Mouse (Mus musculus): ENCODE data around the gene Tbc1d23. TPM values are rescaled to one million over a fixed set of nuclear protein-coding genes. Genes with fewer than 3 reads are reported as not detected.

Tbc1d23 gene
- polyA plus RNA-seq, 1 experiment from 2014 or later, result 22.3 TPM

DNA sequence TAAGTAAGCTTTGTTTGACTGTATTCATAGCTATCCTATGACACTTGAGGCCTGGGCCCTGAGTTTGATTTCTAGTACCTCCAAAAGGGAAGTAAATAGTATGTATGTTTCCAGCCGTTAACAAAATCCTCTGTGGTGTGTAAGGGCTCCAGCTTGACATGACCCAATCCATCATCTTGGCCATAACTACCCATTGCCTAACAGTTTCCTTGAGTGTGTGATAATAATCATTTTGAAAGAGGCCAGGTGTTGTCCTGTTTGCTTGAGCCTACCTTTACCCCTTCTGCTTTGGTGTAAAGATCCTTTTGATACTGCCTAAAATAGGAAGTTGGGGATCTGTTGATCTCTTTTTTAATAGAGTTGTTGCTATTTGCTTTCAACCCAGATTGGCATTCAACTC, 99.0 kb downstream of the Tbc1d23 start:
- Histone ChIP-seq H3K9me3 (ENCODE audit: control insufficient read depth) (no peaks in the 10 kb centered on the region), H3K4me1 (replicated peaks; ENCODE audit: control insufficient read depth, insufficient read depth, low read length) (peaks cover 11% of the 10 kb centered on the region), H3K4me2 (replicated peaks; ENCODE audit: low read depth) (no peak overlapping the region), H3K27me3 (replicated peaks; ENCODE audit: control insufficient read depth, insufficient read depth, low read length) (no peaks in the 10 kb centered on the region), H3K36me3 (ENCODE audit: control insufficient read depth, insufficient read depth) (peaks cover 26% of the 10 kb centered on the region; the same call in 1 of the 2 replicates), H3K4me3 (ENCODE audit: low read depth, low read length) (no peak overlapping the region), H3K27ac (ENCODE audit: low read depth, low read length) (no peak overlapping the region), H3K9ac (ENCODE audit: low read depth, low read length) (no peak overlapping the region)
- ATAC-seq, result no peak
- TF ChIP-seq CTCF (IDR thresholded peaks at IDR 0.05; ENCODE audit: low read depth), result no peak
- 27% methylated on average over 1 of the region's 1 CpGs for WGBS

- TF ChIP-seq CTCF (IDR thresholded peaks at IDR 0.05; ENCODE audit: low read depth), result no peak
Measured at GRCm38 (mm10) chr16:57131544-57131943, 99.8 kb downstream of the Tbc1d23 start.

GRCm38 (mm10) chr16:57130752-57131400, 100.4 kb downstream of the Tbc1d23 start:
- Histone ChIP-seq H3K4me2 (replicated peaks; ENCODE audit: low read depth) (peak overlapping the region; percentile 18; the same call in 1 of the 2 replicates), H3K36me3 (ENCODE audit: control insufficient read depth, insufficient read depth) (peaks cover 20% of the 10 kb centered on the region; the same call in 1 of the 2 replicates), H3K9ac (ENCODE audit: low read depth, low read length) (no peak overlapping the region), H3K27me3 (replicated peaks; ENCODE audit: control insufficient read depth, insufficient read depth, low read length) (no peaks in the 10 kb centered on the region), H3K4me3 (ENCODE audit: low read depth, low read length) (no peak overlapping the region), H3K4me1 (replicated peaks; ENCODE audit: control insufficient read depth, insufficient read depth, low read length) (peaks cover 11% of the 10 kb centered on the region), H3K9me3 (ENCODE audit: control insufficient read depth) (no peaks in the 10 kb centered on the region), H3K27ac (ENCODE audit: low read depth, low read length) (peak overlapping the region; percentile 29; the same call in 1 of the 2 replicates)
- ATAC-seq, result peak; percentile 76
- TF ChIP-seq CTCF (IDR thresholded peaks at IDR 0.05; ENCODE audit: low read depth), result no peak
- 47% methylated on average over 3 of the region's 3 CpGs for WGBS

More at GRCm38 (mm10) chr16:57131544-57131943, 99.8 kb downstream of the Tbc1d23 start:
- no peak overlapping the region for H3K4me2 ChIP-seq (replicated peaks; ENCODE audit: low read depth)
- H3K9ac ChIP-seq (ENCODE audit: low read depth, low read length), result no peak overlapping the region
- H3K27ac ChIP-seq (ENCODE audit: low read depth, low read length), result no peak overlapping the region
- H3K36me3 ChIP-seq (ENCODE audit: control insufficient read depth, insufficient read depth), result peaks cover 21% of the 10 kb centered on the region; the same call in 1 of the 2 replicates
- no peak overlapping the region for H3K4me3 ChIP-seq (ENCODE audit: low read depth, low read length)
- peaks cover 11% of the 10 kb centered on the region for H3K4me1 ChIP-seq (replicated peaks; ENCODE audit: control insufficient read depth, insufficient read depth, low read length)
- H3K27me3 ChIP-seq (replicated peaks; ENCODE audit: control insufficient read depth, insufficient read depth, low read length), result no peaks in the 10 kb centered on the region
- WGBS, result 78% methylated on average over 4 of the region's 4 CpGs
- no peaks in the 10 kb centered on the region for H3K9me3 ChIP-seq (ENCODE audit: control insufficient read depth)
- ATAC-seq, result no peak

- no peaks in the 10 kb centered on the region for H3K27me3 ChIP-seq (replicated peaks; ENCODE audit: control insufficient read depth, insufficient read depth, low read length)
- H3K9ac ChIP-seq (ENCODE audit: low read depth, low read length), result no peak overlapping the region
- no peak for ATAC-seq
- WGBS, result 31% methylated on average over 2 of the region's 2 CpGs
- H3K9me3 ChIP-seq (ENCODE audit: control insufficient read depth), result no peaks in the 10 kb centered on the region
- TF ChIP-seq CTCF (IDR thresholded peaks at IDR 0.05; ENCODE audit: low read depth), result no peak
- H3K4me1 ChIP-seq (replicated peaks; ENCODE audit: control insufficient read depth, insufficient read depth, low read length), result peaks cover 11% of the 10 kb centered on the region
- H3K4me2 ChIP-seq (replicated peaks; ENCODE audit: low read depth), result peak overlapping the region; percentile 24; the same call in 1 of the 2 replicates
- no peaks in the 10 kb centered on the region for H3K36me3 ChIP-seq (ENCODE audit: control insufficient read depth, insufficient read depth)
- no peak overlapping the region; the same call in 1 of the 2 replicates for H3K27ac ChIP-seq (ENCODE audit: low read depth, low read length)
- H3K4me3 ChIP-seq (ENCODE audit: low read depth, low read length), result no peak overlapping the region
Measured at GRCm38 (mm10) chr16:57127825-57128224, 103.5 kb downstream of the Tbc1d23 start.

GRCm38 (mm10) chr16:57126268-57126667, 105.0 kb downstream of the Tbc1d23 start:
- 53% methylated on average over 4 of the region's 4 CpGs for WGBS

GRCm38 (mm10) chr16:57122682-57123445, 108.4 kb downstream of the Tbc1d23 start:
- WGBS, result 19% methylated on average over 6 of the region's 6 CpGs
- no peak overlapping the region for H3K27ac ChIP-seq (ENCODE audit: low read depth, low read length)
- no peaks in the 10 kb centered on the region; the same call in 1 of the 2 replicates for H3K4me1 ChIP-seq (replicated peaks; ENCODE audit: control insufficient read depth, insufficient read depth, low read length)
- peak overlapping the region; percentile 84 for H3K4me2 ChIP-seq (replicated peaks; ENCODE audit: low read depth)
- peak overlapping the region; percentile 96 for H3K9ac ChIP-seq (ENCODE audit: low read depth, low read length)
- no peaks in the 10 kb centered on the region for H3K9me3 ChIP-seq (ENCODE audit: control insufficient read depth)
- H3K36me3 ChIP-seq (ENCODE audit: control insufficient read depth, insufficient read depth), result no peaks in the 10 kb centered on the region
- TF ChIP-seq CTCF (IDR thresholded peaks at IDR 0.05; ENCODE audit: low read depth), result no peak
- ATAC-seq, result no peak
- H3K4me3 ChIP-seq (ENCODE audit: low read depth, low read length), result peak overlapping the region; percentile 97
- H3K27me3 ChIP-seq (replicated peaks; ENCODE audit: control insufficient read depth, insufficient read depth, low read length), result no peaks in the 10 kb centered on the region

More at GRCm38 (mm10) chr16:57126268-57126667, 105.0 kb downstream of the Tbc1d23 start:
- no peaks in the 10 kb centered on the region for H3K27me3 ChIP-seq (replicated peaks; ENCODE audit: control insufficient read depth, insufficient read depth, low read length)
- no peak overlapping the region for H3K4me2 ChIP-seq (replicated peaks; ENCODE audit: low read depth)
- H3K4me1 ChIP-seq (replicated peaks; ENCODE audit: control insufficient read depth, insufficient read depth, low read length), result no peaks in the 10 kb centered on the region; the same call in 1 of the 2 replicates
- TF ChIP-seq CTCF (IDR thresholded peaks at IDR 0.05; ENCODE audit: low read depth), result no peak
- no peak overlapping the region for H3K9ac ChIP-seq (ENCODE audit: low read depth, low read length)
- H3K4me3 ChIP-seq (ENCODE audit: low read depth, low read length), result no peak overlapping the region
- no peaks in the 10 kb centered on the region for H3K9me3 ChIP-seq (ENCODE audit: control insufficient read depth)
- ATAC-seq, result no peak
- H3K27ac ChIP-seq (ENCODE audit: low read depth, low read length), result no peak overlapping the region
- H3K36me3 ChIP-seq (ENCODE audit: control insufficient read depth, insufficient read depth), result no peaks in the 10 kb centered on the region
